In genomic region chr17:80490166-80490565, GRCm38 (mm10) we compare ENCODE assay signal across 12 mouse cellular contexts.
"Had no signal": no experiment of that assay in that cellular context is flagged by ENCODE, and none has a peak within 500 bp of the region (broad histone marks: within the 10 kb centered on the region; RNA-seq: fewer than 3 reads in every experiment).

No protein-coding gene starts in this region.

- H3K27me3 ChIP-seq: limb, embryonic 15.5 days; liver, embryonic 12.5 days; lung, embryonic 15.5 days; megakaryocyte, embryonic 14.5 days; midbrain, embryonic 15.5 days had no signal

- H3K4me3 ChIP-seq: left cerebral cortex, adult 2 months; limb, embryonic 15.5 days; liver, embryonic 12.5 days; lung, embryonic 15.5 days; megakaryocyte, embryonic 14.5 days; midbrain, embryonic 15.5 days had no signal

- H3K36me3 ChIP-seq: limb, embryonic 15.5 days; liver, embryonic 12.5 days; lung, embryonic 15.5 days; midbrain, embryonic 15.5 days had no signal

- H3K27ac ChIP-seq: left cerebral cortex, adult 2 months; limb, embryonic 15.5 days; liver, embryonic 12.5 days; macrophage; midbrain, embryonic 15.5 days had no signal

- H3K9ac ChIP-seq: limb, embryonic 15.5 days; liver, embryonic 12.5 days; lung, embryonic 15.5 days; midbrain, embryonic 15.5 days had no signal

- DNase-seq: kidney, adult 8-10 months; kidney, postnatal 14 days; right cerebral cortex, postnatal 14 days; thymus, postnatal 36 days had no signal

- H3K9me3 ChIP-seq: limb, embryonic 15.5 days; liver, embryonic 12.5 days; lung, embryonic 15.5 days; midbrain, embryonic 15.5 days had no signal

- H3K4me1 ChIP-seq: limb, embryonic 15.5 days; liver, embryonic 12.5 days; midbrain, embryonic 15.5 days had no signal

- ATAC-seq: liver, embryonic 12.5 days; midbrain, embryonic 15.5 days had no signal

- H3K4me2 ChIP-seq: limb, embryonic 15.5 days; liver, embryonic 12.5 days; lung, embryonic 15.5 days; midbrain, embryonic 11.5 days; midbrain, embryonic 15.5 days had no signal
